Mouse (Mus musculus) bone marrow, adult 2 months (tissue): ENCODE data around the gene Myt1.

Source experiments
- CTCF ChIP-seq: fragments of 200-500 bp; IDR thresholded peaks from 2 replicates; pipeline ENCODE4 v1.5.1; 2011; ENCODE audit warnings: low read length, control low read depth; ENCODE audit not compliant: control insufficient read depth, insufficient read depth
- POLR2A ChIP-seq: fragments of 200-500 bp; IDR thresholded peaks from 2 replicates; pipeline ENCODE4 v1.6.1; 2011; ENCODE audit warnings: low read depth, mild to moderate bottlenecking, control low read depth, low read length, borderline replicate concordance; ENCODE audit not compliant: control insufficient read depth

- no peak for TF ChIP-seq POLR2A
- TF ChIP-seq CTCF: no peak
Observed at GRCm38 (mm10) chr2:181832745-181833144, 69.6 kb downstream of the Myt1 start.
